Comparison of ENCODE assay signal across 12 mouse cellular contexts in genomic region chr2:159270221-159271080, GRCm38 (mm10).
A peak's percentile ranks its signal among the peaks of the same experiment; 100 is the strongest.
DNase-seq lines count a peak whose midpoint lies in the region; ATAC-seq lines count a peak whose summit lies in the region.
"Had no signal": no experiment of that assay in that cellular context is flagged by ENCODE, and none has a peak within 500 bp of the region (broad histone marks: within the 10 kb centered on the region; RNA-seq: fewer than 3 reads in every experiment).

No protein-coding gene starts in this region.

- H3K36me3 ChIP-seq in embryonic facial prominence, embryonic 15.5 days = no peaks in the 10 kb centered on the region
- H3K36me3 ChIP-seq: liver, embryonic 12.5 days; midbrain, embryonic 10.5 days had no signal

- no peaks in the 10 kb centered on the region for H3K9me3 ChIP-seq in embryonic facial prominence, embryonic 15.5 days (replicated peaks)
- H3K9me3 ChIP-seq: liver, embryonic 12.5 days; midbrain, embryonic 10.5 days had no signal

- 0 out of 2 replicates have a peak, but pooled peaks have one; percentile 15 for ATAC-seq in embryonic facial prominence, embryonic 15.5 days (ENCODE audit: insufficient number of reproducible peaks, low FRiP score, low TSS enrichment, low read depth)
- ATAC-seq: liver, embryonic 12.5 days had no signal

- H3K27ac ChIP-seq in embryonic facial prominence, embryonic 15.5 days (replicated peaks) = no peak overlapping the region
- H3K27ac ChIP-seq: hindbrain, embryonic 14.5 days; liver, embryonic 12.5 days; midbrain, embryonic 10.5 days had no signal

- no peak overlapping the region for H3K4me2 ChIP-seq in embryonic facial prominence, embryonic 15.5 days (replicated peaks)
- H3K4me2 ChIP-seq: heart, embryonic 11.5 days; hindbrain, embryonic 14.5 days; liver, embryonic 12.5 days had no signal

- H3K4me1 ChIP-seq in embryonic facial prominence, embryonic 15.5 days = peaks cover 4% of the 10 kb centered on the region
- H3K4me1 ChIP-seq: liver, embryonic 12.5 days; midbrain, embryonic 10.5 days had no signal

- DNase-seq in embryo, embryonic 9.5 days (ENCODE audit: extremely low spot score) = peak; percentile 25
- peak; percentile 51 for DNase-seq in kidney, postnatal 10 days
- peak; percentile 36 for DNase-seq in lung, postnatal 10 days
- DNase-seq in cerebellum, postnatal 25 days = no peak
- DNase-seq in ovary, adult 18-20 months (ENCODE audit: low spot score) = no peak
- DNase-seq in thymus, postnatal 25 days = no peak
- DNase-seq: cerebellum, adult 11-12 months had no signal

- no peak overlapping the region for H3K9ac ChIP-seq in embryonic facial prominence, embryonic 15.5 days
- H3K9ac ChIP-seq: hindbrain, embryonic 14.5 days; liver, embryonic 12.5 days had no signal

- no peaks in the 10 kb centered on the region for H3K27me3 ChIP-seq in embryonic facial prominence, embryonic 15.5 days
- H3K27me3 ChIP-seq: liver, embryonic 12.5 days had no signal

- WGBS in embryonic facial prominence, embryonic 15.5 days = 43% methylated on average over 10 of the region's 10 CpGs

- H3K4me3 ChIP-seq in embryonic facial prominence, embryonic 15.5 days (replicated peaks) = no peak overlapping the region
- H3K4me3 ChIP-seq: liver, embryonic 12.5 days; midbrain, embryonic 10.5 days had no signal

Comparison
In these comparisons a context has a peak if more than half of its experiments do, and no peak if none do; other contexts are left out.
1. DNase-seq: peak in embryo, embryonic 9.5 days (single experiment), kidney, postnatal 10 days (single experiment) and lung, postnatal 10 days (single experiment); none in cerebellum, postnatal 25 days (0 of 2), ovary, adult 18-20 months (single experiment) and thymus, postnatal 25 days (single experiment).